8 mouse cellular contexts compared by ENCODE assay signal in genomic region chrX:101419725-101420699, GRCm38 (mm10). TPM values are rescaled to one million over a fixed set of nuclear protein-coding genes. Genes with fewer than 3 reads are reported as not detected.
A peak's percentile ranks its signal among the peaks of the same experiment; 100 is the strongest.
DNase-seq lines count a peak whose midpoint lies in the region; ATAC-seq and TF ChIP-seq lines count a peak whose summit lies in the region.

No protein-coding gene starts in this region.

- no peak for TF ChIP-seq CTCF in gastrocnemius, adult 2 months (IDR thresholded peaks at IDR 0.05)
- no peak for TF ChIP-seq CTCF in hindbrain, postnatal 0 days (IDR thresholded peaks at IDR 0.05; ENCODE audit: low read depth)
- no peak for TF ChIP-seq CTCF in left cerebral cortex, adult 2 months (IDR thresholded peaks at IDR 0.05)

- peak overlapping the region; percentile 67 for H3K9ac ChIP-seq in hindbrain, postnatal 0 days (replicated peaks; ENCODE audit: low read length)

- no peaks in the 10 kb centered on the region; the same call in 1 of the 2 replicates for H3K79me2 ChIP-seq in macrophage (ENCODE audit: inconsistent target)

- intact Hi-C loops in gastrocnemius, adult 2 months (cut with DNase I): loop anchor here (5.0 to 10.0 kb wide), 2 partner anchors 88 to 95 kb away; no protein-coding TSS in a partner anchor
- intact Hi-C loops in left cerebral cortex, adult 2 months (cut with DNase I): loop anchor here (1.0 to 5.0 kb wide), 4 partner anchors 9 to 288 kb away; partner anchors contain the start of genes Nono and Taf1

- peak; percentile 93 for DNase-seq in ZHBTc4 (ENCODE audit: low read depth, low spot score)
- peak; percentile 93 for DNase-seq in gastrocnemius, adult 2 months
- peak; percentile 94 for DNase-seq in hindbrain, postnatal 0 days (ENCODE audit: low spot score)
- peak; percentile 84 for DNase-seq in left cerebral cortex, adult 2 months (ENCODE audit: extremely low spot score in 1 of 2, low spot score in 2 of 2)
- DNase-seq in retina, postnatal 7 days (ENCODE audit: low read depth, low spot score): peak; percentile 75
- DNase-seq in urinary bladder, adult 18-20 months (ENCODE audit: low spot score in 2 of 2): peak; percentile 70 to 71

- H3K4me3 ChIP-seq in gastrocnemius, adult 2 months: peak overlapping the region; percentile 72
- peak overlapping the region; percentile 57 for H3K4me3 ChIP-seq in hindbrain, postnatal 0 days (ENCODE audit: low read length)
- H3K4me3 ChIP-seq in left cerebral cortex, adult 2 months: peak overlapping the region; percentile 59
- peak overlapping the region; percentile 57 for H3K4me3 ChIP-seq in macrophage (ENCODE audit: inconsistent target)

- H3K36me3 ChIP-seq in hindbrain, postnatal 0 days (ENCODE audit: insufficient read depth, low read length): no peaks in the 10 kb centered on the region
- H3K36me3 ChIP-seq in macrophage (ENCODE audit: inconsistent target): no peaks in the 10 kb centered on the region

- H3K27me3 ChIP-seq in hindbrain, postnatal 0 days (ENCODE audit: insufficient read depth, low read length): no peaks in the 10 kb centered on the region

- 29% methylated on average over 54 of the region's 54 CpGs for WGBS in hindbrain, postnatal 0 days
- 24% methylated on average over 24 of the region's 54 CpGs for WGBS in macrophage (ENCODE audit: missing documents)

- ATAC-seq in common myeloid progenitor, adult 5-6 weeks (replicated peaks; ENCODE audit: low read depth, poor library complexity, severe bottlenecking): peak; percentile 97
- ATAC-seq in hindbrain, postnatal 0 days: peak; percentile 95

- peak overlapping the region; percentile 91 for H3K27ac ChIP-seq in gastrocnemius, adult 2 months
- peak overlapping the region; percentile 87 for H3K27ac ChIP-seq in hindbrain, postnatal 0 days
- peak overlapping the region; percentile 91 for H3K27ac ChIP-seq in left cerebral cortex, adult 2 months
- peak overlapping the region; percentile 49 for H3K27ac ChIP-seq in macrophage

- H3K4me1 ChIP-seq in hindbrain, postnatal 0 days (ENCODE audit: insufficient read depth, low read length): no peaks in the 10 kb centered on the region

- H3K4me2 ChIP-seq in hindbrain, postnatal 0 days (ENCODE audit: low read depth, low read length): peak overlapping the region; percentile 55

- H3K9me3 ChIP-seq in hindbrain, postnatal 0 days (ENCODE audit: low read length): no peaks in the 10 kb centered on the region

RNA-seq across cellular contexts. Expression of gene Zmym3, which starts 0.6 kb away (rescaled TPM):
- total RNA-seq in common myeloid progenitor, adult 5-6 weeks (2017): 45.9 and 53.1 TPM in 2 replicates
- 10 to 100 TPM in 1 of 2 experiments, 1 to 10 TPM in 1; 9.1 to 10.7 TPM for total RNA-seq in gastrocnemius, adult 2 months (2021)
- 169 and 208 TPM in 2 replicates for total RNA-seq in hindbrain, postnatal 0 days (2014; rRNA removed)
- polyA plus RNA-seq in hindbrain, postnatal 0 days (2015; fragmentation: Nextera tagmentation; extraction: Ambion mirVana): 91.9 and 93.3 TPM in 2 replicates
- total RNA-seq in left cerebral cortex, adult 2 months (2021): 100 to 1,000 TPM; 142 to 174 TPM
- total RNA-seq in macrophage (2018; cell fraction: chromatin; rRNA removed): 100 to 1,000 TPM in 9 of 26 experiments, 10 to 100 TPM in 16, 1 to 10 TPM in 1; 9.7 to 160 (median 76.3) TPM
- 10 to 100 TPM in 21 of 26 experiments, 1 to 10 TPM in 5; 5.9 to 23.0 (median 14.6) TPM for total RNA-seq in macrophage (2018; cell fraction: cytosol; rRNA removed)
- total RNA-seq in macrophage (2018; cell fraction: nucleus; rRNA removed): 10 to 100 TPM; 10.9 to 82.0 (median 40.1) TPM
- 11.5 to 20.5 TPM (median 15.3 TPM) in 3 replicates for polyA plus RNA-seq in macrophage (2018)

RNA-seq across cellular contexts. Expression of gene Nono, which starts 9.1 kb away (rescaled TPM):
- total RNA-seq in common myeloid progenitor, adult 5-6 weeks (2017): 497 and 559 TPM in 2 replicates
- 10 to 100 TPM; 40.0 to 42.7 TPM for total RNA-seq in gastrocnemius, adult 2 months (2021)
- total RNA-seq in hindbrain, postnatal 0 days (2014; rRNA removed): 201 and 220 TPM in 2 replicates
- 187 and 189 TPM in 2 replicates for polyA plus RNA-seq in hindbrain, postnatal 0 days (2015; fragmentation: Nextera tagmentation; extraction: Ambion mirVana)
- 100 to 1,000 TPM in 1 of 2 experiments, 10 to 100 TPM in 1; 98.2 to 123 TPM for total RNA-seq in left cerebral cortex, adult 2 months (2021)
- 100 to 1,000 TPM in 23 of 26 experiments, 10 to 100 TPM in 3; 66.2 to 595 (median 270) TPM for total RNA-seq in macrophage (2018; cell fraction: chromatin; rRNA removed)
- 100 to 1,000 TPM; 108 to 198 (median 150) TPM for total RNA-seq in macrophage (2018; cell fraction: cytosol; rRNA removed)
- total RNA-seq in macrophage (2018; cell fraction: nucleus; rRNA removed): 100 to 1,000 TPM in 21 of 26 experiments, 10 to 100 TPM in 5; 74.7 to 411 (median 200) TPM
- polyA plus RNA-seq in macrophage (2018): 169 to 225 TPM (median 178 TPM) in 3 replicates

RNA-seq across cellular contexts. Expression of gene Itgb1bp2, which starts 28.9 kb away (rescaled TPM):
- total RNA-seq in common myeloid progenitor, adult 5-6 weeks (2017): 0.58 and 0.87 TPM in 2 replicates
- total RNA-seq in gastrocnemius, adult 2 months (2021): 100 to 1,000 TPM; 121 to 175 TPM
- total RNA-seq in hindbrain, postnatal 0 days (2014; rRNA removed): 1.6 and 4.9 TPM in 2 replicates
- 0.58 and 1.1 TPM in 2 replicates for polyA plus RNA-seq in hindbrain, postnatal 0 days (2015; fragmentation: Nextera tagmentation; extraction: Ambion mirVana)
- 1 to 10 TPM in 1 of 2 experiments, under 1 TPM in 1; 0.68 to 1.2 TPM for total RNA-seq in left cerebral cortex, adult 2 months (2021)
- 10 to 100 TPM in 10 of 26 experiments, 1 to 10 TPM in 15, under 1 TPM in 1; 0.99 to 22.5 (median 9.4) TPM for total RNA-seq in macrophage (2018; cell fraction: chromatin; rRNA removed)
- total RNA-seq in macrophage (2018; cell fraction: cytosol; rRNA removed): under 1 TPM in 11 of 26 experiments, not detected in 15; 0.10 to 0.44 (median 0.24) TPM
- 10 to 100 TPM in 2 of 26 experiments, 1 to 10 TPM in 22, under 1 TPM in 1, not detected in 1; 0.92 to 15.4 (median 4.5) TPM for total RNA-seq in macrophage (2018; cell fraction: nucleus; rRNA removed)
- 0.35 TPM in 1 of 3 replicates, not detected in the others for polyA plus RNA-seq in macrophage (2018)

RNA-seq across cellular contexts. Expression of gene Gjb1, which starts 43.8 kb away (rescaled TPM):
- total RNA-seq in common myeloid progenitor, adult 5-6 weeks (2017): not detected in 2 replicates
- under 1 TPM; 0.14 to 0.20 TPM for total RNA-seq in gastrocnemius, adult 2 months (2021)
- 0.68 and 4.0 TPM in 2 replicates for total RNA-seq in hindbrain, postnatal 0 days (2014; rRNA removed)
- polyA plus RNA-seq in hindbrain, postnatal 0 days (2015; fragmentation: Nextera tagmentation; extraction: Ambion mirVana): 2.0 and 2.5 TPM in 2 replicates
- 1 to 10 TPM; 6.4 to 8.8 TPM for total RNA-seq in left cerebral cortex, adult 2 months (2021)
- not detected for total RNA-seq in macrophage (2018; cell fraction: chromatin; rRNA removed)
- not detected for total RNA-seq in macrophage (2018; cell fraction: cytosol; rRNA removed)
- total RNA-seq in macrophage (2018; cell fraction: nucleus; rRNA removed): not detected
- polyA plus RNA-seq in macrophage (2018): not detected in 3 replicates

Comparison
In these comparisons a context has a peak if more than half of its experiments do, and no peak if none do; other contexts are left out.
1. Peak in every context shown above with its lines: DNase-seq, ATAC-seq, H3K4me3 ChIP-seq and H3K27ac ChIP-seq.
2. RNA of gene Itgb1bp2, which starts 28.9 kb away (total RNA-seq): 121 to 175 TPM in gastrocnemius, adult 2 months; 1.6 to 4.9 TPM in hindbrain, postnatal 0 days, 0.68 to 1.2 TPM in left cerebral cortex, adult 2 months and 0.58 to 0.87 TPM in common myeloid progenitor, adult 5-6 weeks; every median in the first group is over 10 times any median in the second.